Comparison of ENCODE assay signal across 26 mouse cellular contexts in genomic region chr9:27136651-27137050, GRCm38 (mm10). TPM values are rescaled to one million over a fixed set of nuclear protein-coding genes. Genes with fewer than 3 reads are reported as not detected.
A peak's percentile ranks its signal among the peaks of the same experiment; 100 is the strongest.
DNase-seq lines count a peak whose midpoint lies in the region; TF ChIP-seq lines count a peak whose summit lies in the region.
"Had no signal": no experiment of that assay in that cellular context is flagged by ENCODE, and none has a peak within 500 bp of the region (broad histone marks: within the 10 kb centered on the region; RNA-seq: fewer than 3 reads in every experiment).

No protein-coding gene starts in this region.

- no peak overlapping the region for H3K4me3 ChIP-seq in left cerebral cortex, adult 2 months
- H3K4me3 ChIP-seq: embryonic facial prominence, embryonic 10.5 days; embryonic facial prominence, embryonic 13.5 days; erythroblast, embryonic 14.5 days; forebrain, embryonic 12.5 days; forebrain, embryonic 15.5 days; heart, embryonic 12.5 days; heart, embryonic 15.5 days; hindbrain, embryonic 10.5 days; hindbrain, embryonic 13.5 days; intestine, embryonic 15.5 days had no signal

- TF ChIP-seq CTCF in left cerebral cortex, adult 2 months (IDR thresholded peaks at IDR 0.05), result no peak

- H3K27ac ChIP-seq in left cerebral cortex, adult 2 months, result peak overlapping the region; percentile 2; the same call in 1 of the 2 replicates
- H3K27ac ChIP-seq: embryonic facial prominence, embryonic 10.5 days; embryonic facial prominence, embryonic 13.5 days; forebrain, embryonic 15.5 days; heart, embryonic 15.5 days; hindbrain, embryonic 10.5 days; hindbrain, embryonic 13.5 days; intestine, embryonic 15.5 days had no signal

- intact Hi-C loops in left cerebral cortex, adult 2 months (cut with DNase I), result no loop called here

- peak; percentile 61 for DNase-seq in adrenal gland, adult 8-10 months
- DNase-seq in adrenal gland, postnatal 4 days (ENCODE audit: low spot score in 2 of 2), result no peak
- DNase-seq in left cerebral cortex, adult 2 months (ENCODE audit: extremely low spot score in 1 of 2, low spot score in 2 of 2), result no peak
- DNase-seq in left cerebral cortex, adult 8-10 months (ENCODE audit: low spot score in 2 of 2), result no peak
- DNase-seq in brain, adult 2 months (ENCODE audit: low read depth, low spot score), result peak; percentile 61
- no peak for DNase-seq in retina, embryonic 14.5 days (ENCODE audit: low spot score)
- DNase-seq: cerebellum, adult 11-12 months; cerebellum, adult 8-10 months; cerebellum, postnatal 10 days; cerebellum, postnatal 36 days; embryo, embryonic 11 days; gastrocnemius, postnatal 25 days; heart, adult 18-20 months; heart, postnatal 10 days; heart, postnatal 36 days had no signal

RNA-seq across cellular contexts. Expression of gene Jam3, which starts 18.6 kb away (rescaled TPM):
- total RNA-seq in adrenal gland, adult 8-10 months (2022), result 10 to 100 TPM; 40.4 to 55.7 (median 47.1) TPM
- 10 to 100 TPM; 42.3 to 42.7 TPM for total RNA-seq in adrenal gland, postnatal 4 days (2021)
- 10 to 100 TPM; 32.6 TPM for total RNA-seq in left cerebral cortex, adult 2 months (2021)
- 10 to 100 TPM; 34.7 to 44.4 (median 38.4) TPM for total RNA-seq in left cerebral cortex, adult 8-10 months (2022)
- total RNA-seq: MEL had no signal

Comparison
In these comparisons a context has a peak if more than half of its experiments do, and no peak if none do; other contexts are left out.
1. DNase-seq: peak in adrenal gland, adult 8-10 months (single experiment) and brain, adult 2 months (single experiment); none in adrenal gland, postnatal 4 days (0 of 2), left cerebral cortex, adult 2 months (0 of 2), left cerebral cortex, adult 8-10 months (0 of 2) and retina, embryonic 14.5 days (single experiment).